Mouse (Mus musculus) small intestine, adult 2 months (tissue): ENCODE data around the gene Cd200.

ENCODE experiments used
- CTCF ChIP-seq: fragments of 200-500 bp; IDR thresholded peaks from 2 replicates; pipeline ENCODE4 v1.5.1; 2012; ENCODE audit warnings: low read depth, mild to moderate bottlenecking, control low read depth, inconsistent platforms, low read length, moderate library complexity, mixed read lengths; ENCODE audit not compliant: insufficient replicate concordance, insufficient read length; ENCODE audit errors: extremely low read depth
- POLR2A ChIP-seq: fragments of 200-500 bp; IDR thresholded peaks from 2 replicates; pipeline ENCODE4 v1.6.1; 2012; ENCODE audit warnings: low read depth, mild to moderate bottlenecking, control low read depth, inconsistent platforms, low read length, moderate library complexity

GRCm38 (mm10) chr16:45378959-45379358, 29.9 kb downstream of the Cd200 start:
- TF ChIP-seq CTCF (no peak), POLR2A (no peak)
